Mouse (Mus musculus) kidney, postnatal 4 days (tissue): ENCODE results near the gene Cyb5rl.

Experiments
- DNase-seq, 2 experiments: peaks; one replicate each; pipeline ENCODE4 v3.0.0; 2021; ENCODE audit warnings: mixed read lengths in 2 of 2

Gene Cyb5rl

GRCm38 (mm10) chr4:107066252-107067124 is at the start of gene Cyb5rl, which contains the start of gene Mrpl37:
Gene Cyb5rl (plus strand): TSS chr4:107066988.
Gene Mrpl37 (minus strand): TSS chr4:107066868.
- peak; percentile 94 to 96 for DNase-seq

- no peak for DNase-seq
Observed at GRCm38 (mm10) chr4:107017257-107017656, 49.5 kb upstream of the Cyb5rl start.

GRCm38 (mm10) chr4:107018521-107018920 is 48.3 kb upstream of the Cyb5rl start:
- no peak for DNase-seq

- DNase-seq, result peak in 1 of 2 experiments; percentile 27
Observed at GRCm38 (mm10) chr4:107019027-107019426, 47.8 kb upstream of the Cyb5rl start.

DNA sequence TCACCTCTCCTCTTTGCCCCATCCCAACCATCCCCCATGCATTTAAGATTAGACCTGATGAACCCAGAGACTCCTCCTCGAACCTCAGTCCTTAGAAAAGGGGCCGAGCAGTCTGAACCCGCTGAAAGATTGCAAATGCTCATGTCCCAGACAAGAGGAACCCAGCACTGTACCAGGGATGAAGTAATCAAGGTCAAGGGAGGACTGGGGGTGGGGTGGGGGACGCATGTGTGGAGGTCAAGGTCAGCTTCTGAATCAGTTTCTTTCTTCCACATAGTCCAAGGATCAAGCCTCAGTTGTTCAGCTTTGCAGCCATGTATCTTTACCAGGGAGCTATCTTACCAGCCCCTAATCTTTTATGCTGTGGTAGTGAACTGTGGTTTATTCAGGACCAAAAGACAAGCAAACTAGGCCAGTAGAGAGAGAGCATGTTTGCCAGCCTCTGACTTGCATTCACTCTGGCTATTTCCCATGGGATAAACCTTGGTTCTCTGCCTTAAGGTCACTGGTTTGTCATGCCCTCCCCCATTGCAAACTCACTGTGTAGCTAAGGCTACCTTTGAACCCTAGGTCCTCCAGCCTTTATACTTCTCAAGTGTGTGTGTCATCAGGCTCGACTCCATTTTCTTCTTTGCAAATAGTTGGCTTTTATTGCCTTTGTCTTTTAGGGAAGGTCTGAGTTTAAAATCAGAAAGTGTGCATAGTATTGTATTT is 46.3 kb upstream of the Cyb5rl start:
- no peak for DNase-seq

DNA sequence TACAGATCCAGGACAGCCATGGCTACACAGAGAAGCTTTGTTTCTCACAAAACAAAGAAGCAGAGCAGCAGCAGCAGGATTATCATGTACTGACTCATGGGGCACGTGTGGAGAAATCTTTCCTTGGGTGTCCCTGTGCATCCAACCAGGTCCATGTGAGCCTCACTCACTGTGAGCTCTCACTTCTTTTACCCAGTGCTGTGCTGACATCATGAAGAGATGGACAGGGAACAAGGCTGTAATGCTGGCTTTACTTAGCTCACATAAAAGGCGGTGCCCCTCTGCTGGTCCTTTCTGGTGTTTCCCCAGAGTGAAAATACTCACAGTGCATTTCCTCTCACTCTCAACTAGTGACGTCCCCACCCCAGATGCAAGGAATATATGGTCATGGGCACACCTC is 45.3 kb upstream of the Cyb5rl start:
- DNase-seq, result no peak

GRCm38 (mm10) chr4:107024899-107025298 is 41.9 kb upstream of the Cyb5rl start:
- DNase-seq, result no peak

DNA sequence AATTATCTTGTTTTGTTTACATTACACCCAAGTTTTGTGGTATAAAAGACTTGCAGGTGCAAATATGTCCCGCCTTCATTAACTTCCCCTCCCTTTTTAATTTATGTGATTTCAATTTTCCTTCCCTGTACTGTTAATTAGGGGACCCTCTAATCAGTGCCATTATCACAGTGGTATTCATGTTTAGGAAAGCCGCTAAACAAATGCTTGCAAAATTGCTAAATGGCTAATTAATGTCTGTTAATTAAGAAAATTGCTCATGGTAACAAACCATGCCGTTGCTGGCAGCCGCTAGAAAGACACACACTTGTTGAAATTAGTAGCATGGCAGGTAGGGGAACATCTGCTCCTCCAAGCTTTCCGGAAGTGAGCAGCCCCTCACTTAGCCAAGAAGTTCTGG is 41.4 kb upstream of the Cyb5rl start:
- DNase-seq, result no peak

- DNase-seq, result no peak
Observed at GRCm38 (mm10) chr4:107026451-107026850, 40.3 kb upstream of the Cyb5rl start.

DNA sequence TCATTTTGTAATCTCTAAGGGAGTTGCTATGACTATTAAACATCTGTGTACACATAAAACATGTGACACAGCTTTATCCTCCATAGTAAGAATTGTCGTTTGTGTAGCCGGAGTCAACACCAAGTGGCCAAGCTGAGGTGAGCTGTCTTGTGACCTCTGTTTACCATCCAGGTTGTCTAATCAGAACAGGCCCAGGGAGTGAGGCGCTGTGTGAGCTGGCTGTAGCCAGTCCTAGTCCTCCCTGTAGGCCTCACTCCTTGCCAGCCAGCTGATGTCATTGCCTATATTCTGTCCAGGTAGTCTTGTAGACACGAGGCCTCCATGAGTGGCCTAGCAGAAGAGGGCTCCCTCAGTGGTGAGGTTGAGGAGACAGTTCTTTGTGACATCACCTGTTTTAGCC is 31.1 kb upstream of the Cyb5rl start:
- no peak for DNase-seq

GRCm38 (mm10) chr4:107036985-107037384 is 29.8 kb upstream of the Cyb5rl start:
- no peak for DNase-seq

- DNase-seq, result no peak
Observed at GRCm38 (mm10) chr4:107038303-107038702, 28.5 kb upstream of the Cyb5rl start.

DNA sequence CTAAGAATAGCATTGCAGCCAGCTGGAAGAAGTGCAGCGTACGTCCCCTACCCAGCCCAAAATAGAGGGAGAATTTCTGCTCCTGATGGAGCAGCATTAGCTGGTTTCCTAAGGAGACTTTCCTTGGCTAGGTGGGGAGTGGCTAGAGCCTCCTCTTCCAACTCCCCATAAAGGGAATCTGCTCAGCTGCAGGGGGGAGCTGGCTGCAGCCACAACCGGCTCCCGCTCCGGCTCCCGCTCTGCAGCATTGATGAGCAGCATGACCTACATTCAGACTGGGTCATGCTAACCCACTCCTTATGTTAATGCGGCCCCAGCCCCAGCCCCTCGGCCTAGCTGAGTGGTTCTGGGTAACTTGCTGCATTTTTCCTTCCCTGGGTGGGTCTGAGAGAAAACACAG is 27.5 kb upstream of the Cyb5rl start:
- no peak for DNase-seq

- no peak for DNase-seq
Observed at GRCm38 (mm10) chr4:107042304-107042703, 24.5 kb upstream of the Cyb5rl start.

DNA sequence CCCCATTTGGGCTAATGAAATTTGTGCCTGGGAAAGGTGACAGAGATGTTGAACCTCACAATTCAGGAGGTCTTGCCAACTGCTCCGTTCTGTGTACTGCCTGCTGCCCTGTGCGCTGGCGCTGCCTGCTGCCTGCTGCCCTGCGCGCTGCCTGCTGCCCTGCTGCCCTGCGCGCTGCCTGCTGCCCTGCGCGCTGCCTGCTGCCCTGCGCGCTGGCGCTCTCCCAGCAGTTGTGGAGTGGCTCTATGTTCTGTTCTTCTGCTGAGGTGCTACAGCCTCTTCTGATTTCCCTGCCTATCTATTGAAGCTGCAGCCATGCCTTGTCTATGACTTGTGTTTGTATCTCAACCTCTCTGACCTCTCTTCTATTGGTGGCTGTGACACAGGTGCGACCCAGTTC is 21.6 kb upstream of the Cyb5rl start:
- DNase-seq, result no peak

- DNase-seq, result no peak
Observed at GRCm38 (mm10) chr4:107047806-107048205, 19.0 kb upstream of the Cyb5rl start.

DNA sequence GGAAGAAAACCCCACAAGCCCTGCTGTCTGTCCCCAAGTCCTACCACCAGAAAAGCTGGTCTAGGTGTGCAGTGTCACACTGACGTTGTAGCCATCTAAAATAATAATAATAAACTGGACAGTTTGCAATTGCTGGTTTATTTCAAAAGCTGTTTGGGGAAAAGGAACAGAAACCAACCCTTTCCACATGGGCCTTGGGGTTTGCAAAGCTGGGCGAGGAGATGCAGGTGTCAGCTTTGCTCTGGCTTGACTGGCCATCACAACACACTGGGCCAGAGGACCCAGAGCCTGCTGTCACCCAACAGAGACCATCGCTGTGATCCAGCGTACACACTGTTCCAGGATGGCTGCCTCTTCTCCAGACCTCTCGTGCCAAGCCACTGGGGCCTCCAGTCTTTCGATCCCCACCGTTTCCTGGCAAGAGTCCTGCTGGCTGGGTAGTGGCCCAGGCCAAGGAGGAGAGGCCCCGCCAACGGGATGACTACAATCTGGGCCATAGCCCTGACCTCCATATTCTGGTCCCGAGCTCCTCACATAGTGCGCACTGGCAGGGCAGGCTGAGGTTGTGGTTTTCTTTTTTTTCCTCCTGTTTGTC is 18.1 kb upstream of the Cyb5rl start:
- no peak for DNase-seq

DNA sequence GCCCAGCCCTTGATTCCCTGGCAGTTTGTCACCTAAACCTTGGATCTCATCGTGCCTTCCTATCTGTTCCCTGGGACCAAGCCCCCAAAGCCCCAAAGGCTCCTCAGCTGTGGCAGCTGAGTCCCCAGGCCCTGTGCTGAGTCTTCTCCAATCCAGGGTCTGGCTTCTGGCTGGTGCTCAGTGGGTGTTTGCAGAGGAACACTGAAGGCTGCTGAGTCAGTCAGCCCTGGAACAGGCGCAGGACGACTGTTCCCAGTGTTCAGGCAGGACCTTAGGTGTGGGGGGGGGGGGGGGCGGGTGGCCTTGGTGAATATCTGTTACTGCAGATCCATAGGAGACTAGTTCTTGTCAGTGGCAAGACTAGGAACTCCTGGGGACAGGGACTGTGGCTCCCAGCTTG is 14.9 kb upstream of the Cyb5rl start:
- no peak for DNase-seq

DNA sequence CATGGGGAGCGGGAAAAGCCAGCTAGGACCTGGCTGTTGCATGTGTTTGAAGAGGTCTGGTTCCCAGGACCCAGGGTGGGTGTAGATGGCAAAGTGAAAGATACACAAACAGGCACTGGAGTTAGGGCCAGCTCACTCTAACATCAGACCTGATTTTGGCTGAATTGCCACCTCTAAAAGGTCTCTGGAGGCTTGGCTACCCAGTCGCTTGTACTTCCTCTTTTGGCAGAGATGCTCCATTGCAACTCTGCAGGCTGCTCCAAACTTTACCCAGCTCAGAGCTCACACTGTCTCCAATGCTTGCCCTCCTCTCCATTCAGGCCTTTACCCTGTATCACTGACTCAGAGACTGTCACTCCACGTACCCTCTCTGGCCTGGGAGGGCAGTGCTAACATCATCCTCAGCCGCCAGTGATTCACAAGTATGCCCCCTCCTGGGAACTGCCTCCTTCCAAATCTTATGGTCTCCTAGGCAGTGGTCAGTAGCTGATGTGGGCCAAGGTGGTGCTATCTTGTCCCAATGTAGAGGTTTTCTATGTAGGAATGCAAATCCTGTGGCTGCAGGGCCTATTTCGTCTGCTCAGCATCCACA is 13.7 kb upstream of the Cyb5rl start:
- DNase-seq, result peak in 1 of 2 experiments; percentile 29

- DNase-seq, result no peak
Observed at GRCm38 (mm10) chr4:107056088-107056487, 10.7 kb upstream of the Cyb5rl start.

- DNase-seq, result no peak
Observed at GRCm38 (mm10) chr4:107058346-107058745, 8.4 kb upstream of the Cyb5rl start.

- DNase-seq, result no peak
Observed at GRCm38 (mm10) chr4:107058781-107059180, 8.0 kb upstream of the Cyb5rl start.

DNA sequence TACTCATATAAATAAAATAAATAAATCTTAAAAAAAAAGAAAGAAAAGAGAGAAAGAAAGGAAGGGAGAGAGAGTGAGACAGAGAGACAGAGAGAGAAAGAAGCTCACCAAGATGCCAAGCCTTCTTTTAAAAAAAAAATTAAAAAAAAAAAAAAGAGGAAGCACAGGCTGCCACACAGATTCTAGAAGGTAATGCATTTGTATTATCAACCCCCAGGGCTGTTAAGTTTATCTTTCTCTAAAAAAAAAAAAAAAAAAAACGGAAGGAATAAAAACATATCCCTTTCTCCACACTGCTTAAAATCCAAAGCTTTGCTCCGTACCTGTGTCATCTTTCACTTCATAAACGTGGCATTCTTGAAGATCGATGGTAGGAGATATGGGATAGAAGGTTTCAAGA is 5.2 kb upstream of the Cyb5rl start:
- DNase-seq, result no peak
